Mouse (Mus musculus) heart, adult 2 months (tissue): ENCODE measurements around the gene Napsa. TPM values are rescaled to one million over a fixed set of nuclear protein-coding genes. Genes with fewer than 3 reads are reported as not detected.

Experiments
- DNase-seq, 2 experiments: peaks; one replicate each; pipeline ENCODE4 v3.0.0; 2021
- H3K27ac ChIP-seq: fragments of 200-600 bp; 2 replicates; pipeline ENCODE4 v1.8.1; 2022
- H3K27me3 ChIP-seq: fragments of 200-500 bp; 2 replicates; pipeline ENCODE4 v1.6.1; 2012; ENCODE audit warnings: mild to moderate bottlenecking, low read length, inconsistent platforms, mixed read lengths; ENCODE audit not compliant: control insufficient read depth, insufficient read depth
- H3K36me3 ChIP-seq: fragments of 200-500 bp; 2 replicates; pipeline ENCODE4 v1.6.1; 2012; ENCODE audit warnings: low read length, inconsistent platforms; ENCODE audit not compliant: control insufficient read depth, insufficient read depth
- H3K4me1 ChIP-seq: fragments of 200-500 bp; 2 replicates; pipeline ENCODE4 v1.6.1; 2011; ENCODE audit warnings: low read length; ENCODE audit not compliant: control insufficient read depth, insufficient read depth
- H3K4me3 ChIP-seq: fragments of 200-600 bp; 2 replicates; pipeline ENCODE4 v1.8.1; 2022
- H3K79me2 ChIP-seq: fragments of 200-500 bp; replicated peaks from 2 replicates; pipeline ENCODE4 v1.6.1; 2012; ENCODE audit warnings: mild to moderate bottlenecking, inconsistent platforms, low read length, moderate library complexity, mixed read lengths; ENCODE audit not compliant: control insufficient read depth, insufficient read depth
- H3K9ac ChIP-seq: fragments of 200-500 bp; 2 replicates; pipeline ENCODE4 v1.6.1; 2012; ENCODE audit warnings: low read depth, mild to moderate bottlenecking, control low read depth, inconsistent platforms, low read length, mixed read lengths
- CTCF ChIP-seq: fragments of 200-600 bp; IDR thresholded peaks from 2 replicates; pipeline ENCODE4 v1.8.1; 2022; ENCODE audit warnings: antibody characterized with exemption, mild to moderate bottlenecking, moderate library complexity
- EP300 ChIP-seq: fragments of 200-500 bp; IDR thresholded peaks from 2 replicates; pipeline ENCODE4 v1.6.1; 2011; ENCODE audit warnings: low read depth, low read length, control low read depth; ENCODE audit not compliant: insufficient read depth
- POLR2A ChIP-seq: fragments of 200-500 bp; IDR thresholded peaks from 2 replicates; pipeline ENCODE4 v1.6.1; 2011; ENCODE audit warnings: mild to moderate bottlenecking, low read depth, low read length, control low read depth; ENCODE audit not compliant: insufficient read depth
- WGBS: fragments of 180-500 bp; shearing (Covaris S2); methylation state at CpG from one replicate; pipeline ENCODE4 v1.1.7; 2018; 5-methylcytosine and 5-hydroxymethylcytosine counted together
- intact Hi-C: fragments of 180-260 bp; cut with DNase I; formaldehyde crosslinking; loops from one replicate; pipeline ENCODE4 v1.15.1; 2025
- polyA plus RNA-seq: library from polyadenylated mRNA; depleted of rRNA; stranded (reverse); fragments of >200 nt; gene quantifications from 2 replicates; pipeline ENCODE4 v1.2.3, GENCODE M21; 2012
- total RNA-seq, 2 experiments: library from RNA; stranded (reverse); gene quantifications; 2 replicates each; pipeline ENCODE4 v1.2.3; 2021

Gene Napsa
- total and polyA plus RNA-seq, 3 experiments = 0.76 to 4.7 (median 1.3) TPM

- intact Hi-C loops = no loop called here
- H3K9ac ChIP-seq = no peak overlapping the region
- H3K36me3 ChIP-seq = no peaks in the 10 kb centered on the region
- TF ChIP-seq POLR2A = no peak
- TF ChIP-seq CTCF = no peak
- no peak for TF ChIP-seq EP300
- 2% methylated on average over 22 of the region's 22 CpGs for WGBS
- no peak overlapping the region for H3K27ac ChIP-seq
- DNase-seq = peak; percentile 70 to 80
- H3K79me2 ChIP-seq = no peaks in the 10 kb centered on the region
- peaks cover 1% of the 10 kb centered on the region; the same call in 1 of the 2 replicates for H3K4me1 ChIP-seq
- H3K4me3 ChIP-seq = no peak overlapping the region
- peaks cover 9% of the 10 kb centered on the region for H3K27me3 ChIP-seq
Measured at GRCm38 (mm10) chr7:44593775-44594174, 21.6 kb downstream of the Napsa start.

- TF ChIP-seq CTCF (no peak), POLR2A (no peak), EP300 (no peak)
- Histone ChIP-seq H3K36me3 (no peaks in the 10 kb centered on the region), H3K4me3 (no peak overlapping the region), H3K27me3 (peaks cover 7% of the 10 kb centered on the region), H3K4me1 (peaks cover 1% of the 10 kb centered on the region; the same call in 1 of the 2 replicates), H3K27ac (no peak overlapping the region), H3K79me2 (no peaks in the 10 kb centered on the region), H3K9ac (no peak overlapping the region)
- DNase-seq = no peak
- 49% methylated on average over 6 of the region's 6 CpGs for WGBS
- intact Hi-C loops = no loop called here
Measured at GRCm38 (mm10) chr7:44594291-44594690, 22.1 kb downstream of the Napsa start.

GRCm38 (mm10) chr7:44595131-44595561, 23.0 kb downstream of the Napsa start:
- Histone ChIP-seq H3K9ac (no peak overlapping the region), H3K4me3 (no peak overlapping the region), H3K4me1 (peaks cover 1% of the 10 kb centered on the region; the same call in 1 of the 2 replicates), H3K79me2 (no peaks in the 10 kb centered on the region), H3K36me3 (no peaks in the 10 kb centered on the region), H3K27me3 (peaks cover 7% of the 10 kb centered on the region), H3K27ac (no peak overlapping the region)
- intact Hi-C loops = no loop called here
- no peak for TF ChIP-seq POLR2A
- TF ChIP-seq EP300 = no peak
- TF ChIP-seq CTCF = no peak
- DNase-seq = no peak
- WGBS = 90% methylated on average over 20 of the region's 20 CpGs

GRCm38 (mm10) chr7:44596051-44596450, 23.9 kb downstream of the Napsa start:
- H3K4me3 ChIP-seq = no peak overlapping the region
- H3K27me3 ChIP-seq = peaks cover 7% of the 10 kb centered on the region
- intact Hi-C loops = no loop called here
- no peaks in the 10 kb centered on the region for H3K36me3 ChIP-seq
- H3K4me1 ChIP-seq = peaks cover 1% of the 10 kb centered on the region; the same call in 1 of the 2 replicates
- H3K27ac ChIP-seq = no peak overlapping the region
- TF ChIP-seq EP300 = no peak
- no peak for TF ChIP-seq POLR2A
- no peak for TF ChIP-seq CTCF
- no peak for DNase-seq
- H3K79me2 ChIP-seq = no peaks in the 10 kb centered on the region
- H3K9ac ChIP-seq = no peak overlapping the region
- WGBS = 88% methylated on average over 6 of the region's 6 CpGs

- WGBS = 48% methylated on average over 5 of the region's 5 CpGs
Measured at GRCm38 (mm10) chr7:44596996-44597538, 24.9 kb downstream of the Napsa start.

GRCm38 (mm10) chr7:44597666-44598065, 25.5 kb downstream of the Napsa start:
- 80% methylated on average over 4 of the region's 4 CpGs for WGBS
- Histone ChIP-seq H3K36me3 (no peaks in the 10 kb centered on the region), H3K27ac (no peak overlapping the region), H3K79me2 (no peaks in the 10 kb centered on the region), H3K4me3 (no peak overlapping the region), H3K4me1 (peaks cover 1% of the 10 kb centered on the region; the same call in 1 of the 2 replicates), H3K9ac (no peak overlapping the region), H3K27me3 (peaks cover 5% of the 10 kb centered on the region; the same call in 1 of the 2 replicates)
- TF ChIP-seq EP300 = no peak
- TF ChIP-seq CTCF = no peak
- TF ChIP-seq POLR2A = no peak
- DNase-seq = no peak
- intact Hi-C loops = no loop called here

More at GRCm38 (mm10) chr7:44596996-44597538, 24.9 kb downstream of the Napsa start:
- Histone ChIP-seq H3K36me3 (no peaks in the 10 kb centered on the region), H3K27ac (no peak overlapping the region), H3K4me1 (peaks cover 1% of the 10 kb centered on the region; the same call in 1 of the 2 replicates), H3K27me3 (peaks cover 5% of the 10 kb centered on the region; the same call in 1 of the 2 replicates), H3K4me3 (no peak overlapping the region), H3K79me2 (no peaks in the 10 kb centered on the region), H3K9ac (no peak overlapping the region)
- TF ChIP-seq EP300 = no peak
- no peak for TF ChIP-seq CTCF
- no peak for TF ChIP-seq POLR2A
- no peak for DNase-seq
- intact Hi-C loops = no loop called here
